Mouse (Mus musculus): ENCODE results near the gene Inhbc.

Gene Inhbc

DNA sequence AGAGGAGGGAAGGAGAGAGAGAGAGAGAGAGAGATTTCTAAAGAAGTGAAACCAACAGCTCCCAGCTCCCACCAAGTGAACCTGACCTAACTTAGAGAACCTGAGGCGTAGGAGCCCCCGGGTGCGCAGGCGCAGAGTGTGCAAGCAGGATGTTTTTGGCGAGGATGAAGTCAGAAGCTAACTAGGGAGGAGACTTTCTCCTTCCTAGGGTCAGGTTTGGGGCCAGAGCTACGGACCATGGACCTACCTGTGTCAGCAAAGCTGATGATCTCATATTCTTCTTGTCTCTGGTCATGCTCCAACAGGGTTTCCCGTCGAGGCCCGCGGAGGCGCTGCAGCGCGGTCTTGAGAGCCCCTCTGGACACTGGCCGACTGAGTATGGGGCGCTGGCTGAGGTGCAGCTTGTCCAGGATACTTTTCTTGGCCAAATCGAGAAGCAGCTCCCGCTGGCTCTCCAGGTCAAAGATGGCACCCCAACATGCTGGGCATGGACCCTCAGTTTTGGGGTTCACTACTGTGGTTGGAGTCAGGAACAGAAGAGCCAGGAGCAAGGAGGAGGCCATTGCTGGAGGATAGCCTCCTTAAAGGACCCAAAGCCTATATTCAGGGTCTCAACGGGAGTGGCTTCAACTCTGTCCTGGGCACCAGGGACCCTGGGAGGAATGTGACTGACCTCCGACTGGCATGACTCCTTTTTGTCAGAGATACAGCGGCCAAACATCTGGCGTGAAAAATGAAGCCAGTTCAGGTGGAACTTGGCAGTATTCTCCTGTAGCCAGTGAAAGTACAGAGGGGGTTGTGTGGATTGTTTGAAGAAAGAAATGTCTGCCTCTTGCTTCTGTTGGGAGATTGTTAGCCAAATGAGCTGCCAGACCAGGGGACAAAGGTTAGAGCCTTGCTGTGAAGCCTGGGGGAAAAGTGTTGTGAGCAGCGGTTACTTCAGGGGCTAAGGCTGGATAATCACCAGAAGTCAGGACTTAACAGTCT is at the start of gene Inhbc:
Inhbc (minus strand) TSS at position 598 of the 987 bp plus-strand sequence.
- DNase-seq: peak; percentile 27

DNA sequence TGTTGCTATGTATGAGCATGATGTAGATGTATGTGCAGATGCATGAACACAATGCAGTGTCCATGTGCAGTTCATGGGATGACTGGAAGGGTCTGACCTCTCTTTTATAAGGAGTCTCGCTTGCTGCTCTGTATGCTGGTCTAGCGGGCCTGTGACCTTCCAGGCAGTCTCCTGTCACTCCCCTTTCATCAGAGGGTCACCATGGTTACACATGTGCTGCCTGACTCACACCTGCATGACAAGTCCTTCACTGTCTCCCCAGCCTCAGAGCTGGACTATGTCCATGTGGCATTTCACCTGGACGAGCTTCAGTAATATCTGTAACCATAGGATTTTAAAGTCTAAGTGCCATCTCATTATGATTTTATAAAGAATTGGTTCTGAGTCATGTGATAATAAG is 43.9 kb upstream of the Inhbc start:
- no peak for DNase-seq

DNA sequence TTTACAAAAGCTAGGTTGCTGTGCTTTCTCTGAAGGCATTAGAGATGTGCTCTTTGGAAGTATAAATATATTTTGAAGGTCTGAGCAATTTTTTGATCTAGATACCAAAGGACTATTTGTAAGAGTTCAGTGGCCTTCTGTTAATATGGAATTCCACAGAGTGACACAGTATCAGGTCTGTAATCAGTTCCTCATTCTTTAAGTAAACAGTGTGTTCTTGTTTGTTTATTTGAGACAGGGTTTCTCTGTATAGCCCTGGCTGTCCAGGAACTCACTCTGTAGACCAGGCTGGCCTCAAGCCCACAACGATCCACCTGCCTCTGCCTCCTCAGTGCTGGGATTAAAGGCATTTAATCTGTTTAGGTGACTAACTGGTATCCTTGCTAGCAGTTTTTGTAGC is 43.4 kb upstream of the Inhbc start:
- no peak for DNase-seq

DNA sequence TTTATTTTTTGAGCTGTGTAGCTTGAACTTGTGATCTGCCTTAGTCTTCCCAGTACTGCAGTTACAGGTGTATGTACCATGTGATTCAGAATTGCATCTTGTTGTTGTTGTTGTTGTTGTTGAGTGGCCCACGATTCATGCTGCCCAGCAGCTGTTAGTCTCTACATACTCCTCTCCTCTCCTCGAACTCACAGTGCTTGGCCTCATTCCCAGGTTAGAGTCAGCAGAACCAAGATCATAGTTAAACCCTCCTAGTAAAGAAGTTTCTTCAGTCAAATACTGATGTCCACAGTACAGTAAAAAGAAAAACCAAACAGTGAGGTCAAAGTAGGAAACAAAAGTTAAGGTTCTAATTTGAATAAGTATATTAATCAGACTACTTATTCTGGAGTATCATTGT is 42.5 kb upstream of the Inhbc start:
- peak; percentile 36 for DNase-seq

DNA sequence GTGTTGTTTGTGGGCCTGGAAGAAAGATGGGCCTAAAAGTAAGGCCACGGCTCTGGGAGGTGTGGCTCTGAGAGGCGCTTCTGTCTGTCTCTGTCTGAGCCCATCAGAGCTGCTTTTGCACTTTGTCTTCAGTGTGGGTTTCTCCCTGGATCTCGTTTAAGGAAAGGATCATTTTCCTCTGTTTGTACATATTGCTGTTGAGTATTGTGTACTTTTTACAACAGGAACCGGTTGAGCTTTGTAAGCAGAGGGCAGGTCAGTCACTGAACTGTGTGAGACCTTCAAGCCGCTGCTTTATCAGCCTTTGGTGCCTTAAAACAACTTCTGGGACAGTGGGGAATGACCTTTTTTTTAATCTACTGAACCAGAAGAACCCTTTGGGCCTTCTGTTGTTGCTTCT is 41.9 kb upstream of the Inhbc start:
- DNase-seq: no peak

DNA sequence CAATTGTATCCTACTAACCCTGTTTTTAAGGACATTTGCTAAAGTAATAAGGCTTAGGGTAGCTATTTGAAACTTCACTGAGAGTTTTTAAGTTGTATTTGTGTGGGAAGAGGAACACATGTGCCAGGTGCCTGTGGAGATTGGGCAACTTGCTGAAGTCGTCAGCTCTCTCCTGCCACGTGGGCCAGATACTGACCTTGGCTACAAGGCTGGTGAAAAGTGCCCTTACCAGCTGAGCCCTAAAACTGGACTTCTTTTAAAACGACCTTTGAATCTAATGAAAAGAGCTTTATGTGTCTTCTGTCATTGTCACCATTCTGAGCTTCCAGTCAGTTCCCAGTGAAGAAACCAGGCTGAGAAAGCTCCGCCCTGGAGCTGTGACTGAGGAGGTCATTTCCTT is 37.2 kb upstream of the Inhbc start:
- DNase-seq: no peak

DNA sequence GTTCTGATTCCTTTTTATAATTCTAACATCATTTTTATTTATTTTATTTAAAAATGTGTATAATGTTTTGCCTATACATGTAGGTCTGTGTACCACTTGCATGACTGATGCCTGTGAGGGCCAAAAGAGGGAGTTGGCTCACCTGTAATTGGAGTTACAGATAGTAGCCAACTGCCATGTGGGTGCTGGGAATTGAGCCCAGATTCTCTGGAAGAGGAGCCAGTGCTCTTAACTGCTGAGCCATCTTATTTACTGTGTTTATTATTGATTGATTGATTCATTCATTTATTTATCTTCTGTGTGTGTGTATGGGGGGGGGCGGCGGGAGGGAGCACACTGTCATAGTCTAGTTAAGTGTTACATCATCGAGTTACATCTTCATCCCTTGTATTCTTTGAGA is 34.5 kb upstream of the Inhbc start:
- DNase-seq: no peak

DNA sequence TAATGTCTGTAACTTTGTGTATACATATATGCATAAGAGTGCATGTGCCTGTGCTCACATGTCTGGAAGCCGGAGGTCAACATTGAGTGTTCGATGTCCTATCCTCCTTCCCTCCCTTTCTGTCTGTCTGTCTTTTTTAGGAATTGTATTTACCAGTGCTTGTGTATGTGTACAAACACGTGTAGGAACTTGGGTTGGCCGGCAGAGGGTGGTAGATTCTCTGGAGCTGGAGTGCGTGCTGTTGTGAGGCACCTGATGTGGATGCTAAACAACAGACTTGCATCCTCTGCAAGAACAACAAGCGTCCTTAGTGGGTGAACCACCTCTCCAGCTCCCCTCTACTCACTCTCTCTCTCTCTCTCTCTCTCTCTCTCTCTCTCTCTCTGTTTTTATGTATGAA is 21.5 kb upstream of the Inhbc start:
- no peak for DNase-seq

DNA sequence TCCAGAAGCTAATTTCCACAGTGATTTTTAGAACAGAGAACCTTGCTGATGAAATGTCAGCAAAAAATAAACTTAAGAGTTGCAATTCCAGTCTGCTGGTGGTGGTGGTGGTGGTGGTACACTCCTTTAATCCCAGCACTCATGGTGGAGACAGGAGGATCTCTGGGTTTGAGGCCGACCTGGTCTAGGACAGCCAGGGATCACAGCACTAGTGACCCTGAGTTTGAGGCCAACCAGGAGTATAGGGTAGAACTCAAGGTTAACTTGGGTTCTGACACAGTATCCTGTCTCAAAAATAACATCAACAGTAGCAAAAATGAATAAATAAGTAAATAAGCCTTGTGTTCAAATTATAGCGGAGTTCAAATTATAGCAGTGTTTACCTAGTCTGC is 11.5 kb upstream of the Inhbc start:
- no peak for DNase-seq

DNA sequence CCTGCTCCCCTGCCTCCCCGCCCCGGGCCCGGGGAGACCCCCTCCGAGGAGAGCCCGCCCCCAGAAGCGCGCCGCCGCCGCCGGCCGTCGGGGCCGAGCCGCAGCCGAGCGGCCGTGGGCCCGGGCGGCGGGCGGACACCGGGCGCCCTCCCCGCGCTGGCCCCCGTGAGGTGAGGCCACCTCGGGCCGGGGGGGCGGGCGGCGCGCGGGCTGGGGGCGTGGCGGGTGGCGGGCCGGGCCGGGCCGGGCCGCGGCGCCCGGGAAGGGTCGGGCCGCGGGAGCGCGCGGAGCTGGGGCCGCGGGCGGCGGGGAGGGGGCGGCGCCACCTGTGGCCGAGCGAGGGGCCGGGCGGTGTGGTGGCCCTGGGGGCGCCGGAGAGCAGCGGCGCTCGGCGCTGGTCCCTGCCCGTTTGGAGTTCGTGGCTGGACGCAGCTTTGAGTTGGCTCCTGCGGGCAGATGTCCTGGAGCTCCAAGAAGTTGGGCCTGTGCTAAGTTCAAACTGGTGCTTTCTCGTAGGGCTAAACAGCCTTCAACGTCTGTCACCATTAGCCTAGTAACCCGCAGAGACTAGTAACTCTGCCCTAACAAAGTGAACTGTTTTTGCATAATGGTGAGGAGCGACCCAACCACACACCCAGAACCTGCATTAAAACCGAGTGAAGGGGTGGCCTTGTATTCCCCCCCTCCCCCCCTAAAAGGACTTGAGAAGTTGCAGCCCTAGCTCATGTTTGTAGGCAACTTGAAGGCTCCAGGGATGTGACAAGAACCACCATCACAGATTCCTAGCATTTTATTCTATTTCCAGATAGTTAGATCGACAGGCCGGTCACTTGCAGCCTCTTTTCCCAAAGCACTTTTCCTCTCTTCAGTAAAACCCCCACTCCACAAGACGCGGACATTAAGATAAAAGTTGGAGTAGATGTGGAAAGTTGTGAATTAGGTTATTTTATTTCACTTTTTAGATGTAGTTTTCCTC is 10.8 kb upstream of the Inhbc start:
- DNase-seq: peak; percentile 87

DNA sequence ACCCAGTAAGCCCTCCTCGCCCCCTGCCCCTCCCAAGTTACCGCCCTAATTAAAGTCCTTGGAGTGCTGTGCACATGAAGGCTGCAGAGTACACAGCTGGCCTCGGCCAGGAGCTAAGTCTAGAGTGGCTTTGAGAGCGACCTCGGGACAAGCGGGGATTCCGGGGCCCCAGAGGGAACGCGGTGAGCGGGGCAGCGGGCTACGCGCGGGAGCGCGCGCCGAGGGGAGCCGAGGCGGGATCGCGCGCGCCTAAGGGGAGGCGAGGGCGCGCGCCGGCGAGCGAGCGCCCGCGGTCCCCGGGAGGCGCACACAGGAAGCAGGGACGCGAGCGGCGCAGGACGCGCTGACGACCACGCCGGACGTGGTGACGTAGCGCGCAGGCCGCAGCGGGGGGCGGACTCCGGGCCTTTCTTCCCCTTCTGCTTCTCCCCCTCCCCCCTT is 10.0 kb upstream of the Inhbc start, which contains the start of gene R3hdm2:
R3hdm2 (plus strand) TSS at position 77 of the 441 bp plus-strand sequence.
- peak; percentile 96 for DNase-seq

DNA sequence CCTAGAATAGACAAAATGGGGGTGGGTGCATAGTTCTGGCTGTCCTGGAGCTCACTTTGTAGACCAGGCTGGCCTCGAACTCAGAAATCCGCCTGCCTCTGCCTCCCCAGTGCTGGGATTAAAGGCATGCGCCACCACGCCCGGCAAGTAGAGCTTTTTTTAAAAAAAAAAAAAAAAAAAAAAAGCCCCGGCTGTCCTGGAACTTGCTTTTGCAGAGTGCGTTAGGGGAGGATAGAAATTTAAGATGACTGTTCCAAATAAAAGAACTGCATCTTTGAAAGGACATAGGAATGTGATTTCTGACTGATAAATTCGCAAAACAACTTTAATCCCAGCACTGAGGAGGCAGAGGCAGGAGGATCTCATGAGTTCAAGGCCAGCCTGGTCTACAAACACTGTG is 9.4 kb upstream of the Inhbc start:
- DNase-seq: no peak

DNA sequence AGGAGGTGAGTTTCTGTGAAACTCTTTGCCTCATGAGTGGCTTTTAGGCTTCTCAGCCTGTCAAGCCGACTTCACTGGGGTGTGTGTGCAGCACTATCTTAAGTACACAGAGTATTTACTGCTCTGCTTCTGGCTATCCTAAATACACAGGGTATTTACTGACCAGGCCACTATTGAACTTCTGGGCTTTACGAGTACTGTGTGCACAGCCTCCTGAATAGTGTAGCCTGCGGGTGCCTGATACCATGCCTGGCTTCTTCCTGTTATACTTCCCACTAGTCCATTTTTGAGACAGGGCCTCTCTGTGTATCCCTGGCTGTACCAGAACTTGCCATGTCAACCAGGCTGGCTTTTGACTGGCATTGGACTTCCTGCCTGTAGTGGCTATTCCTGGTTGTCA is 7.5 kb upstream of the Inhbc start:
- no peak for DNase-seq

DNA sequence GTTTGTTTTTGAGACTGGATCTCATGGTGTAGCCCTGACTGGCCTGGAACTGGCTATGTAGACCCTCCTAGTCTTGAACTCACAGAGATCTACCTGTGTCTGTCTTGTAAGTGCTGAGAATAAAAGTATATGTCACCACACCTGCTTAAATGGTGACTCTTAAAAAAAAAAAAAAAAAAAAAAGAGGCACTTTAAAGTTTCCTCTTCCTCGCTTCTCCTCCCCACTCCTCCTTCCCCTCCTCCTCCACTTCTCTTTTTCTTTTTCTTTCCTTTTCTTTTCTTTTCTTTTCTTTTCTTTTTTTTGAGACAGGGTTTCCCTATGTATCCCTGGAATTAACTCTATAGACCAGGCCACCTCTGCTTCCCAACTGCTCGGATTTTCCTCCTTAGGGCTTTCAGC is 792 bp upstream of the Inhbc start:
- no peak for DNase-seq

DNA sequence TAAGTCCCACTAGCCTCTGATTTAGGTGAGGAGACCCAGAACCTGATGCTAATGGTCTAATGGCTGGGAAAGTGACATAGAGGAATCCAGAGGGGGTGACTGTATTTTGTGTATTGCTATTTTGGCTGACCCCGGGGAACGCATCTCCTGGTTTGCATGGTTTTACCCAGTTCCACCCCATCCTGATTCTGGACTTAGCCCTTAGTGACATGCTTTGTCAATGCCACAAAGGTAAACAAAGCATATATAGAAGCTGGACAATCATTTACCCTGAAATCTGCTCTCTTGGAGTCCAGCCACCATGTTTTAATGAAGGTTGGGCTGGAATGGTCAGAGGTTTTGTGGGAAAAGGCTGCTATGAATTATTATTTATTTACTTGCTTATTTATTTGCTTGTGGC is 2.0 kb downstream of the Inhbc start:
- no peak for DNase-seq

DNA sequence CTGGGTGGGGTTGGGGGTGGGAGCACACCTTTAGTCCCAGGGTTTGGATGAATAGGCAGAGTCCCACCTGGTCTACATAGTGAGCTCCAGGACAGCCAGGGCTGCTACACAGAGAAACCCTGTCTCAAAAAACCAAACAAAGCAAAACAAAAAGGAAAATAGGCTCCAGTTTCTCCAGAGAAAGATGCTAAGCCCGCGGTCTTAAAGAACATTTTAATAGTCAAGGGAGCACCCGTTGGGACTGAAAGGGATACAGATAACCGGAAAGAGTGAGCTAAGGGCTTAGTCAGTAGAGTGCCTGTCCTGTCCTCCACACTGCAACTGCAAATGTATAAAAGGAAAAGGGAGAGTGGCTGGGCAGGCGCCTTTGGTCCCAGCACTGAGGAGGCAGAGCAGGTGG is 3.1 kb downstream of the Inhbc start:
- no peak for DNase-seq

DNA sequence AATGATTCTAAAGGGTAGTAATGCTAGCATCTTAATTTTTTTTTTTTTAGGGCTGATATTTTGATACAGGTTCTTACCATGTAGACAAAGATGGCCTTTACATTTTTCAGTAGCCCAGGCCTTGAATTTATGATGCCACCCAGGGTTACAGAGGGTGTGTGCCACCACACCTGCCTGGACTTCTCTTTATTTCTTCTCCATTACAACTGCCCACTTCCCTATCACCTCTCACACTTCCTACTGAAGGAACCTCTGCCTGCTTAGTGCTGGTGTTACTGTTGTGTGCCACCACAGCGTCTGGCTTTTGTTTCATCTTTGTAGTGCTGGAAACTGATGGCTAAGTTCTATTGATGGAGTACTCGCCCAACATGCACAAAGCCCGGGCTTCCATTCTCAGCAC is 9.5 kb downstream of the Inhbc start:
- no peak for DNase-seq

DNA sequence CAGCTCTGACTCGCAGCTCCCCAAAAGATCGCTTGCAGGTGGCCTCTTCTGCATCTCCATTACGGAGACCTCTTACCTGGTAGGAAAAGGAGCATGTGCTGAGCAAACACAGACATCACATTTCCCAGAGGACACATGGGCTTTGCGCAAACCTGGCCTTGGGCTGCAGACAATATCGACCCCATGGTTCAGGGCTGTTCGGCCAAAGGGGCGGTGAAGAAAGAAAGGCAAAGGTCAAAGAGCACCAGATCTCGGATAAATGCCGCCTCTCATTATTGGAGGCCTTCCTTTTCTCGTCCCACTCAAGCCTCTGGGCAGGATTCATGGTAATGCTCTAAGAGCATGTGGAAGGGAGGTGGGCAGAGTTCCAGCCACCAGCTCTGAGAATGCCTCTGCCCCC is 14.9 kb downstream of the Inhbc start:
- no peak for DNase-seq

DNA sequence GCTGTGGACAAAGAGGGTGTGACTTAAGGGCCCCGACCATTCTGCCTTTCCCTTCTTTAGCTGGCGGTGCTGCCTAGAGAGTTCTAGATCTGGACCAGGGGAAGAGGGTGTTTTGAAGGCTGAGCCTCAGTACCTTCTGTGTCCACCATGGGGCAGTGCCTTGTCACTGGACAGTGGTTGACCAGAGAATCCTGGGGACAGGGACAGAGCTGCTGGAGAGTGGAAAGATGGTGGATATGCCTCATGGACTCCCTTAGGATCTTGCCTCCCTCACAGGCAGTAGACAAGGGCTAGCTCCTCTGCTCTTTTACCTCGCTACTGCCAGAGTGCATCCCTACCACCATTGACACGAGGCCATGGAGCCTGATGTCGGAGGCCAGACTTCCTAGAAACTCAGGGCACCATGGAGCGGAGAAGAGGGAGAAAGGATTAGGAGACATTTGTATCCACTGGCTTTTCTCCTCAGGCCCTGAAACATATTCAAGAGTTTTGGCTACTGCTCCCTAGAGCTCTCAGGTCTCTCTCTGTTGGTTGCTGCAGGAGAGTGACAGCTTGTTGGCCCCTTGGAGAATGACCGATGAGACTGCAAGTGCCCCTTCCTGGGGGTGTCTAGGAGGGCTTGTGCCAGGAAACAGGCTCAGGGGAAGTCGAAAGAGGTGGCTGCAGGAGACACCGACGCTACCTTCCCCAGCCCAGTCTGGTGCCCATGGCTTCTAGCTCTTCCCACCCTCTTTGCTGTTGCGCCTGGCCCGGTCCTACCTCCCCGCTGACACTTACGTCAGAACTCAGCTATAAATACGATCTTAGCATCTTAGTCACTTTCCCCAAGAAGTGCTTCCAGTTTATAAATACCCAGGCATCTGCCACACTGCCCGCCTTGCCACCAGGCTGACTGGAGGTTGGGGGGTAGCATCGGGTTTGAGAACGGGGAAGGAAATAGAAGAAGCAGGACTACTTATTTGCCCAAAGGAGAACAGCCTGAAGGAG is 16.0 kb downstream of the Inhbc start, which contains the start of gene Inhbe:
Inhbe (minus strand) TSS at position 503 of the 987 bp plus-strand sequence.
- DNase-seq: peak; percentile 29

DNA sequence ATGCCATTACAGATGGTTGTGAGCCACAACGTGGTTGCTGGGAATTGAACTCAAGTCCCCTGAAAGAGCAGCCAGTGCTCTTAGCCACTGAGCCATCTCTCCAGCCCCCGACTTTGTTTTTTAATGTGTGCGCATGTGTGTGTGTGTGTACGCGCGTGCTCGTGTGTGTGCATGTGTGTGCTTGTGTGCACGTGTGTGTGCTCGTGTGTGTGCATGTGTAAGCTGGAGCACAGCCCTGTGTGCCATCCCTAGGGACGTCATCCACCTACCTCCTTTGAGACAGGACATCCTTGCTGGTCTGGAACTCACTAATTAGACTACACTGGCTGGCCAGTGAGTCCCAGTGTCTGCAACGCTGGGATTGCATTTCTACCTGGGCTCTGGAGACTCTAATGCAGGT is 17.5 kb downstream of the Inhbc start:
- no peak for DNase-seq

DNA sequence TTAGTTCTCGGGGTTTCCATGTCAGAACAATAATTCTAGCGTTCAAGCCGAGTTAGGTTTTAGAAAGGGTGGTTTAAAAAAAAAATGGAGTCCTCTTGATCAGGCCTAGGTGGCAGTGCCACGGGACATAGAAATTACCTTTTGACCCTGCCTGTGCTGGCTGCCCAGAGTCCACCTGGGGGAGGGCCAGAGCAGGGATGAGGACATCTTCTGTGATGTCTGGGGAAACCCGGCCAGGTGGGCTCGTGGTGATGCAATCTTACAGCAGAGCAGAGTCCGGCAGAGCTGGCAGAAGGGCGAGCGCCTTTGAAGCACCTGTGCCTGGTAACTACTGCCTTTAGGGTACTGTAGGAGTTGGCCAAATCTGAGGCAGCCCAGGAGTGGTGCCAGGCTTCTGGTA is 18.0 kb downstream of the Inhbc start:
- DNase-seq: peak; percentile 28

DNA sequence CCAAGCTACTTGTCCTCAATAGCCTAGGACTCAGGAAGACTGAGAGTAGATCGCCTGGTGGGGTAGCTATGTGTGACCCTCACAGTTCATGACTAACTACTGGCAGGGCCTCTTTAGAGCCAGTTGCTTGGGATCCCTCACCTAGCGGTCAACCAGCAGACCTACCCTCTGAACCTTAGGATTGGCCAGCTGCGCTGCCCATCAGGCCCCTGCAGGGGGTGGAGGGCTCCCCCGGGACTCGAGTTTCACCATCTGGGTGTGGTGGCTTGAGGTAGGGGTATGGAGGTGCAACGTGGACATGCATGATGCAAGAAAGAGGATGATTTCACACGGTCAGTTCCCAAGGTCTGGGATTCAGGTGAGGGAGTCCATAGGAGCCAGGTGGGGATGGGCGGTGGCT is 18.5 kb downstream of the Inhbc start:
- DNase-seq: no peak

All from kidney, postnatal 14 days (tissue).